Mouse (Mus musculus): ENCODE data around the gene Wwc2.

DNA sequence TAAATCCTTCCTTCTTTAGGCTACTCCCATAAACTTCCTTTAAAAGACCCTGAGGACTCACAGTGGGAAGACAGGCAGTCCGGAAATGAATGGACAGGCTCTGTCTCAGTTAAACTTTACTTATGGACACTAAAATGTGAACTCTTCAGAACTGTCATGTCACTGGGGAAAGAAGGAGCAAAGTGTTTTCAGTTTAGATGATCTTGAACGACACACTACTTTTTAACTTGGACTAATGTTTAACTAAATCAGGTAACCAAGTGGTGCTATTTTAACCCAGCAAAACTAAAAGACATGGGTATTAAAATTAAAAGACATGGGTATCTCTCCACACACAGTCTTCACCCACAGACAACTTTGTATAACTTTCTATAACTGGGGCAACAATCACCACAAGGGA lies 19.6 kb downstream of the Wwc2 start:
- TF ChIP-seq POLR2A (IDR thresholded peaks at IDR 0.05; ENCODE audit: low read depth, low read length): no peak
- TF ChIP-seq CTCF (IDR thresholded peaks at IDR 0.05; ENCODE audit: borderline replicate concordance, insufficient read depth, low read length): no peak
